Comparison of ENCODE assay signal across 13 mouse cellular contexts in genomic region chr7:143119826-143120225, GRCm38 (mm10). TPM values are rescaled to one million over a fixed set of nuclear protein-coding genes. Genes with fewer than 3 reads are reported as not detected.
DNase-seq lines count a peak whose midpoint lies in the region; ATAC-seq and TF ChIP-seq lines count a peak whose summit lies in the region.
"Had no signal": no experiment of that assay in that cellular context is flagged by ENCODE, and none has a peak within 500 bp of the region (broad histone marks: within the 10 kb centered on the region; RNA-seq: fewer than 3 reads in every experiment).

No protein-coding gene starts in this region.

- peaks cover 45% of the 10 kb centered on the region for H3K4me1 ChIP-seq in forebrain, embryonic 10.5 days
- peaks cover 11% of the 10 kb centered on the region for H3K4me1 ChIP-seq in forebrain, embryonic 12.5 days
- no peaks in the 10 kb centered on the region; the same call in none of the 2 replicates for H3K4me1 ChIP-seq in liver, embryonic 16.5 days (ENCODE audit: control insufficient read depth, low read depth, low read length)
- peaks cover 22% of the 10 kb centered on the region for H3K4me1 ChIP-seq in embryonic facial prominence, embryonic 14.5 days (ENCODE audit: control insufficient read depth, insufficient read depth, low read length)
- H3K4me1 ChIP-seq in small intestine, adult 2 months (ENCODE audit: control insufficient read depth, insufficient read depth, insufficient read length, low read length): peaks cover 40% of the 10 kb centered on the region
- H3K4me1 ChIP-seq: midbrain, embryonic 15.5 days had no signal

- no peak for TF ChIP-seq POLR2A in small intestine, adult 2 months (IDR thresholded peaks at IDR 0.05; ENCODE audit: low read depth, low read length)

- peak overlapping the region; percentile 12; the same call in 1 of the 2 replicates for H3K27ac ChIP-seq in forebrain, embryonic 10.5 days
- H3K27ac ChIP-seq in forebrain, embryonic 12.5 days: no peak overlapping the region
- H3K27ac ChIP-seq in liver, embryonic 16.5 days (ENCODE audit: low read length): 0 out of 2 replicates have a peak overlapping the region, but pooled peaks have one; percentile 10
- peak overlapping the region; percentile 28; the same call in 1 of the 2 replicates for H3K27ac ChIP-seq in embryonic facial prominence, embryonic 14.5 days (replicated peaks; ENCODE audit: low read depth, low read length)
- peak overlapping the region; percentile 86 for H3K27ac ChIP-seq in small intestine, adult 2 months (ENCODE audit: insufficient read depth, low read depth, low read length)
- H3K27ac ChIP-seq: liver, embryonic 12.5 days; midbrain, embryonic 15.5 days; neural tube, embryonic 15.5 days had no signal

- no peak for TF ChIP-seq CTCF in small intestine, adult 2 months (IDR thresholded peaks at IDR 0.05; ENCODE audit: extremely low read depth, insufficient read length, insufficient replicate concordance, low read depth, low read length)

- ATAC-seq in forebrain, embryonic 12.5 days (ENCODE audit: low FRiP score): no peak
- no peak for ATAC-seq in liver, embryonic 16.5 days (ENCODE audit: low read depth)
- no peak for ATAC-seq in embryonic facial prominence, embryonic 14.5 days (ENCODE audit: low read depth)
- ATAC-seq: forebrain, postnatal 0 days; liver, embryonic 12.5 days; midbrain, embryonic 15.5 days had no signal

- H3K9ac ChIP-seq in forebrain, embryonic 12.5 days: no peak overlapping the region
- H3K9ac ChIP-seq in liver, embryonic 16.5 days (ENCODE audit: low read depth, low read length): no peak overlapping the region
- no peak overlapping the region for H3K9ac ChIP-seq in embryonic facial prominence, embryonic 14.5 days (ENCODE audit: low read depth, low read length)
- H3K9ac ChIP-seq: forebrain, postnatal 0 days; liver, embryonic 12.5 days; midbrain, embryonic 15.5 days; neural tube, embryonic 15.5 days had no signal

- no peaks in the 10 kb centered on the region for H3K36me3 ChIP-seq in forebrain, embryonic 10.5 days (replicated peaks)
- no peaks in the 10 kb centered on the region for H3K36me3 ChIP-seq in forebrain, embryonic 12.5 days (replicated peaks)
- no peaks in the 10 kb centered on the region for H3K36me3 ChIP-seq in liver, embryonic 16.5 days (ENCODE audit: control insufficient read depth, insufficient read depth)
- no peaks in the 10 kb centered on the region for H3K36me3 ChIP-seq in embryonic facial prominence, embryonic 14.5 days (ENCODE audit: control insufficient read depth, insufficient read depth, low read length)
- H3K36me3 ChIP-seq in small intestine, adult 2 months (ENCODE audit: control insufficient read depth, insufficient read depth, low read length): no peaks in the 10 kb centered on the region
- H3K36me3 ChIP-seq: liver, embryonic 12.5 days; midbrain, embryonic 15.5 days; neural tube, embryonic 15.5 days had no signal

- H3K4me3 ChIP-seq in forebrain, embryonic 10.5 days: no peak overlapping the region
- H3K4me3 ChIP-seq in forebrain, embryonic 12.5 days (replicated peaks): no peak overlapping the region
- no peak overlapping the region for H3K4me3 ChIP-seq in liver, embryonic 16.5 days (ENCODE audit: low read depth, low read length)
- no peak overlapping the region for H3K4me3 ChIP-seq in embryonic facial prominence, embryonic 14.5 days (ENCODE audit: low read depth, low read length)
- H3K4me3 ChIP-seq in small intestine, adult 2 months (ENCODE audit: low read depth, low read length): no peak overlapping the region
- H3K4me3 ChIP-seq: liver, embryonic 12.5 days; midbrain, embryonic 15.5 days; neural tube, embryonic 15.5 days had no signal

- DNase-seq in forebrain, embryonic 10.5 days (ENCODE audit: extremely low spot score, low spot score): no peak
- DNase-seq in liver: no peak
- no peak for DNase-seq in embryonic facial prominence, embryonic 14.5 days (ENCODE audit: low spot score)
- DNase-seq in spleen, postnatal 36 days (ENCODE audit: low spot score in 2 of 2): no peak
- DNase-seq in cerebellum, adult 9-10 months: no peak
- DNase-seq: forebrain, postnatal 0 days; thymus, postnatal 4 days had no signal

- peaks cover 3% of the 10 kb centered on the region; the same call in 1 of the 2 replicates for H3K9me3 ChIP-seq in forebrain, embryonic 10.5 days
- H3K9me3 ChIP-seq in forebrain, embryonic 12.5 days: peaks cover 3% of the 10 kb centered on the region; the same call in 1 of the 2 replicates
- H3K9me3 ChIP-seq in liver, embryonic 16.5 days (replicated peaks; ENCODE audit: control insufficient read depth, low read length): no peaks in the 10 kb centered on the region
- peaks cover 4% of the 10 kb centered on the region for H3K9me3 ChIP-seq in embryonic facial prominence, embryonic 14.5 days (ENCODE audit: control insufficient read depth, low read length)
- H3K9me3 ChIP-seq: liver, embryonic 12.5 days; midbrain, embryonic 15.5 days had no signal

- H3K4me2 ChIP-seq in forebrain, embryonic 12.5 days: no peak overlapping the region
- H3K4me2 ChIP-seq in liver, embryonic 16.5 days (ENCODE audit: low read depth, low read length): no peak overlapping the region
- H3K4me2 ChIP-seq in embryonic facial prominence, embryonic 14.5 days (ENCODE audit: low read depth, low read length): no peak overlapping the region
- H3K4me2 ChIP-seq: liver, embryonic 12.5 days; midbrain, embryonic 15.5 days; neural tube, embryonic 15.5 days had no signal

- H3K27me3 ChIP-seq in forebrain, embryonic 10.5 days (ENCODE audit: poor library complexity, severe bottlenecking): no peaks in the 10 kb centered on the region
- H3K27me3 ChIP-seq in forebrain, embryonic 12.5 days: no peaks in the 10 kb centered on the region
- H3K27me3 ChIP-seq in liver, embryonic 16.5 days (ENCODE audit: control insufficient read depth, insufficient read depth, low read depth, low read length): no peaks in the 10 kb centered on the region
- H3K27me3 ChIP-seq in embryonic facial prominence, embryonic 14.5 days (replicated peaks; ENCODE audit: control insufficient read depth, insufficient read depth, low read length): no peaks in the 10 kb centered on the region
- no peaks in the 10 kb centered on the region for H3K27me3 ChIP-seq in small intestine, adult 2 months (ENCODE audit: control insufficient read depth, insufficient read depth, low read length)
- H3K27me3 ChIP-seq: midbrain, embryonic 15.5 days; neural tube, embryonic 15.5 days had no signal

- WGBS in forebrain, embryonic 10.5 days: 81% methylated on average over 3 of the region's 3 CpGs
- 73% methylated on average over 3 of the region's 3 CpGs for WGBS in forebrain, embryonic 12.5 days
- WGBS in liver, embryonic 16.5 days (ENCODE audit: insufficient replicate concordance): 36% methylated on average over 3 of the region's 3 CpGs
- 73% methylated on average over 3 of the region's 3 CpGs for WGBS in embryonic facial prominence, embryonic 14.5 days
- WGBS in small intestine, adult 2 months: 16% methylated on average over 3 of the region's 3 CpGs

RNA-seq across cellular contexts. Expression of gene Kcnq1, which starts 13.7 kb away (rescaled TPM):
- polyA plus RNA-seq in forebrain, embryonic 10.5 days (2016; fragmentation: Nextera tagmentation; extraction: Ambion mirVana): 0.92 and 1.3 TPM in 2 replicates
- polyA plus RNA-seq in forebrain, embryonic 12.5 days (2016; fragmentation: Nextera tagmentation; extraction: Ambion mirVana): 0.87 and 0.94 TPM in 2 replicates
- 0.36 and 0.65 TPM in 2 replicates for polyA plus RNA-seq in liver, embryonic 16.5 days (2015; fragmentation: Nextera tagmentation; extraction: Ambion mirVana)
- 1.9 and 2.0 TPM in 2 replicates for polyA plus RNA-seq in embryonic facial prominence, embryonic 14.5 days (2014; fragmentation: Nextera tagmentation; extraction: Ambion mirVana)
- 24.0 and 41.8 TPM in 2 replicates for polyA plus RNA-seq in small intestine, adult 2 months (2012; rRNA removed)

RNA-seq across cellular contexts. Expression of gene Trpm5, which starts 25.4 kb away (rescaled TPM):
- polyA plus RNA-seq in forebrain, embryonic 10.5 days (2016; fragmentation: Nextera tagmentation; extraction: Ambion mirVana): 0.36 and 0.90 TPM in 2 replicates
- 1.1 and 1.3 TPM in 2 replicates for polyA plus RNA-seq in forebrain, embryonic 12.5 days (2016; fragmentation: Nextera tagmentation; extraction: Ambion mirVana)
- polyA plus RNA-seq in liver, embryonic 16.5 days (2015; fragmentation: Nextera tagmentation; extraction: Ambion mirVana): 0.78 and 0.83 TPM in 2 replicates
- polyA plus RNA-seq in embryonic facial prominence, embryonic 14.5 days (2014; fragmentation: Nextera tagmentation; extraction: Ambion mirVana): 14.7 and 18.2 TPM in 2 replicates
- 11.9 and 13.1 TPM in 2 replicates for polyA plus RNA-seq in small intestine, adult 2 months (2012; rRNA removed)

RNA-seq across cellular contexts. Expression of gene Tssc4, which starts 50.8 kb away (rescaled TPM):
- 131 and 132 TPM in 2 replicates for polyA plus RNA-seq in forebrain, embryonic 10.5 days (2016; fragmentation: Nextera tagmentation; extraction: Ambion mirVana)
- 106 and 108 TPM in 2 replicates for polyA plus RNA-seq in forebrain, embryonic 12.5 days (2016; fragmentation: Nextera tagmentation; extraction: Ambion mirVana)
- polyA plus RNA-seq in liver, embryonic 16.5 days (2015; fragmentation: Nextera tagmentation; extraction: Ambion mirVana): 33.7 and 34.1 TPM in 2 replicates
- polyA plus RNA-seq in embryonic facial prominence, embryonic 14.5 days (2014; fragmentation: Nextera tagmentation; extraction: Ambion mirVana): 52.2 and 66.7 TPM in 2 replicates
- 46.9 and 60.0 TPM in 2 replicates for polyA plus RNA-seq in small intestine, adult 2 months (2012; rRNA removed)
